Mouse (Mus musculus): Measurements from ENCODE around the gene Ndfip2.
A peak's percentile ranks its signal among the peaks of the same experiment; 100 is the strongest.

The Ndfip2 gene

GRCm38 (mm10) chr14:105258379-105259034 lies at the start of gene Ndfip2:
Gene Ndfip2 (plus strand): TSS chr14:105258573.
- peak; percentile 90 for DNase-seq (ENCODE audit: low spot score)

GRCm38 (mm10) chr14:105219525-105220376 lies 38.6 kb upstream of the Ndfip2 start:
- DNase-seq (ENCODE audit: low spot score) = no peak

DNA sequence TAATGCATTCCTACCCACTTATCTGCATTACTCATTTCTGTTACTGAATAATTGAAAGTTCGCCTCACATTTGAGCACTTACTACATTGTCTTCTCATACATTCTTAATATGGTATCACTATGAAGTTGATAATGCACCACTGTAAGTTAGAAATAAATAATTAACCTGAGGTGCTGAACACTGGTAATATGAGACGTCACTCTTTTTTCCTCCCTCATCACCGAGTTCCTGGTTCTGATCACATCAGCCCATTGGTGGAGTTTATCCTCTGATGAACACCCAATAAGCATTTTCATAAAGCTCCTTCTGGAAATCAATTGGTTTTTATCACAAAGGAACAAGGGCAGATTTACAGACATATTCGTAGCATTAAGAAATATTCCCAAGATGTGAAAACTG lies 36.1 kb upstream of the Ndfip2 start:
- no peak for DNase-seq (ENCODE audit: low spot score)

DNA sequence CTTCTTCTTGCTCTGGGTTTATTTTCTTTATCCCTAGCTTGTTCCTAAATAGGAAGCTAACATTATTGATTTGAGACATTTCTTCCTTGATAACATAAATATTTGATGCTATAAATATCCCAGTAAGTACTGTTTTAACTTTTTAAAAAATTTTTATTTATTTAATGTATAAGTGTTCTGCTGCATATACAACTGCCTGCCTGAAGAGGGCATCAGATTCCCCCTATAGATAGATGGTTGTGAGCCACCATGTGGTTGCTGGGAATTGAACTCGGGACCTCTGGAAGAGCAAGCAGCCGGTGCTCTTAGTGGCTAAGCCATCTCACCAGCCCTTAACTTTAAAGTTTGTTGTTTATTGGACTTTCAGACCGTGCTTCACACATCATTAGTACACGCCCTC lies 32.6 kb upstream of the Ndfip2 start:
- DNase-seq (ENCODE audit: low spot score) = no peak

GRCm38 (mm10) chr14:105232421-105232820 lies 26.0 kb upstream of the Ndfip2 start:
- DNase-seq (ENCODE audit: low spot score) = peak; percentile 39

GRCm38 (mm10) chr14:105236596-105236995 lies 21.8 kb upstream of the Ndfip2 start:
- no peak for DNase-seq (ENCODE audit: low spot score)

DNA sequence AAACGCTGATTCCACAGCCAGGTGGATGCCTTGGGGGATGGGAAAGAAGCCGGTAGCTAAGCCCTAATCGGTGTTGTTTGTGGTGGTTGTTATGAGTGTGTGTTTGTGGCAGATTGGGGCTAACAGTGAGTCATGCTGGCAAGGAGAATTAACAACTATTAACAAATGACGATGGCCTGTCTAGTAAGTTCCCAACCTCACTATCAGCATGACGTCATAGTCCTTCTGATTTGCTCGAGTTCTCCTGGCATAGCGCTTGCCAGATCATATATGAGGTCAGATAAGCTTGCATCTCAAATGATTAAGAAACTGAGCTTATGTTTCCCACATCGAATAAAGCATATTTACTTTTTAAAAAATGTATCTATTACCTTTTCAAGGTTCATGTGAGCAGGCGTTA lies 20.6 kb upstream of the Ndfip2 start:
- no peak for DNase-seq (ENCODE audit: low spot score)

GRCm38 (mm10) chr14:105238450-105239038 lies 19.8 kb upstream of the Ndfip2 start:
- DNase-seq (ENCODE audit: low spot score) = no peak

DNA sequence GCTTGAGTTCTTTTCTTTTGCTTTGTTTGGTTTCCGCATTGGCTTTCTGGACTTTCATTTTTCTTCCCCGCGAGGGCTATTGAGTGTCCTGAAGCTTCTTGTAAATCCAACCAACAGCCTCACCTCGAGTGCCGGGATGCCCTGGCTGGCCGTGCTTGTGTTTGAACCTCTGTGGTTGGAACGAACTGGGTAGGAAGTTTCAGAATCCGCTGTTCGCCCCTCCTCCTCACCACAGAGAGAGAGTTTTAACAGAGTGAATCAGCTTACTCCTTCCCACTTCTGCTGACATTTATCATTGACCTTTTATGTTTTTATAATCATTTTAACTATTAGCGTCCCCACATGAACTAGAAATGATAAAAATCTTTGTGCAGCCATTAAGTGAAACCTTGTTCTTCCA lies 18.3 kb upstream of the Ndfip2 start:
- peak; percentile 6 for DNase-seq (ENCODE audit: low spot score)

DNA sequence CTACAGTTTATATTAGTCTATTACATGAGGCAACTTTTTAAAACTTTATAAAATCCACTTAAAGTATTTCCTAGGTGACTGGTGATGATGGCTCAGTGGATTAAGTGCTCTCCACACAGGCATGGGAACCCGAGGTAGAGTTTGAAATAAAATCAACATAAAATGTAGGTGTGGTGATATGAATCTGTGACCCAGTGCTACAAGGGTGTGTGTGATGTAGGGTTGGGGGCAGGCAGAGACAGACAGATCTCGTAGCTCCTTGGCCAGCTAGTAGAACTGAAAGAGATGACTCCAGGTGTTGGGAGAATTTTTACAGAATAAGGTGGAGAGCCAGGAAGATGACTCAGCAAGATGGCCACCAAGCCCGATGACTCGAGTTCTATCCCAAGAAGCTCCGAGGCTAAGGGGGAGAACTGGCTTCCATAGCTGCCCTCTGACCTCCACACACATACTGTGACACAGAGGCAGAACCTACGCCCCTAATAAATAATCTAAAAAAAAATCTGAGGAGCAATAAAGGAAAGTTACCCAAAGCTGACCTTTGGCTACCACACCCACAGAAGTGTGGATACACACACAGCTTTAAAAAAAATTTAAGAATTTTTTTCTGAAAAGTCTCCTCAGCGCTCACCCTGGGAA lies 14.4 kb upstream of the Ndfip2 start:
- DNase-seq (ENCODE audit: low spot score) = no peak

DNA sequence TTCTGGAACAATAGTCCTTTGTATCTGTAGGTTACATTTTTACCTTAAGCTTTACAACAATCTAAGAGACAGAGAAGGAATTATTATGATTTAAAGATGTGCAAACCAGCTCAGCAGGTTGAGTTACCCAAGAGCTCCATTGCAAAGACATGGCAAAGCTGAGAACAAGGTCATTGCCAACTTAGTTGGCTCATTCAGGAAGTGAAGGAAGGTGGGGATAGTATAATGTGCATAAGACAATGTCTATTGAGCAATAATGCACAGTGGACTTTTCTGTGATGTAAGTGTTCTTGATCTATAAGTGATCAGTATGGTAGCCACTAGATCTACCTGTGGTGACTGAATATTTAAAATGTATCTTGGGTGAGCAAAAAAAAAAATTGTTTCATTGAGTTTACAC lies 7.3 kb upstream of the Ndfip2 start:
- no peak for DNase-seq (ENCODE audit: low spot score)

DNA sequence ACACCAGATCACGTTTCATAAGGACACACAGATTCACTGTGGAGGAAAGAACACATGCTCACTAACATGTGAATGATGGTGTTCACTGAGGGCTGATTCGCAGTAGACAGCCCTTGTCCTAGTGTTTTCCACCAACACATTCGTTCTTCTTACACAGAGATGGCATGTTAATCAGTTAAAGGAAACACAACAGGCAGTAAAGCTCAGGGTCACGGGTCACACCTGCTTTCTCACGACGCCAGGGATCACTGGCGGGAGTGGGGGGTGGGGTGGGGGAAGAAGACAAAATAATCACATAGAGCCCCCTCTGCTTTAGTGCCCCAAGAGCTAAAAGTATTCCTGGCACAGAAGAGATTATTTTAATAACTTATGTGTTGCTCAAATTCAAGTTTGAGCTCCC lies 5.1 kb upstream of the Ndfip2 start:
- DNase-seq (ENCODE audit: low spot score) = no peak

- no peak for DNase-seq (ENCODE audit: low spot score)
These were observed 4.0 kb upstream of the Ndfip2 start for GRCm38 (mm10) chr14:105254401-105254800.

GRCm38 (mm10) chr14:105255620-105256019 lies 2.8 kb upstream of the Ndfip2 start:
- no peak for DNase-seq (ENCODE audit: low spot score)

- DNase-seq (ENCODE audit: low spot score) = peak; percentile 65
These were observed 885 bp downstream of the Ndfip2 start for GRCm38 (mm10) chr14:105259035-105259880.

- DNase-seq (ENCODE audit: low spot score) = no peak
These were observed 4.5 kb downstream of the Ndfip2 start for GRCm38 (mm10) chr14:105262923-105263322.

- no peak for DNase-seq (ENCODE audit: low spot score)
These were observed 8.7 kb downstream of the Ndfip2 start for GRCm38 (mm10) chr14:105267095-105267494.

GRCm38 (mm10) chr14:105272030-105272429 lies 13.7 kb downstream of the Ndfip2 start:
- DNase-seq (ENCODE audit: low spot score) = no peak

GRCm38 (mm10) chr14:105272539-105272938 lies 14.2 kb downstream of the Ndfip2 start:
- no peak for DNase-seq (ENCODE audit: low spot score)

- DNase-seq (ENCODE audit: low spot score) = no peak
These were observed 16.8 kb downstream of the Ndfip2 start for GRCm38 (mm10) chr14:105275196-105275595.

GRCm38 (mm10) chr14:105277277-105277676 lies 18.9 kb downstream of the Ndfip2 start:
- DNase-seq (ENCODE audit: low spot score) = no peak

GRCm38 (mm10) chr14:105284062-105284461 lies 25.7 kb downstream of the Ndfip2 start:
- DNase-seq (ENCODE audit: low spot score) = no peak

Measured in T-cell, adult 2 months (primary cell).